In genomic region chr7:16993651-16994399, GRCm38 (mm10) we compare ENCODE assay signal across 9 mouse cellular contexts. TPM values are rescaled to one million over a fixed set of nuclear protein-coding genes. Genes with fewer than 3 reads are reported as not detected.
DNase-seq lines count a peak whose midpoint lies in the region; ATAC-seq lines count a peak whose summit lies in the region.
"Had no signal": no experiment of that assay in that cellular context is flagged by ENCODE, and none has a peak within 500 bp of the region (broad histone marks: within the 10 kb centered on the region; RNA-seq: fewer than 3 reads in every experiment).

No protein-coding gene starts in this region.

- H3K9ac ChIP-seq in embryonic facial prominence, embryonic 11.5 days (replicated peaks; ENCODE audit: low read length): peak overlapping the region; percentile 77
- peak overlapping the region; percentile 95 for H3K9ac ChIP-seq in heart, embryonic 11.5 days (ENCODE audit: low read depth, low read length)
- peak overlapping the region; percentile 81 for H3K9ac ChIP-seq in kidney, embryonic 14.5 days (ENCODE audit: low read depth, low read length)

- DNase-seq in frontal cortex, postnatal 25 days (ENCODE audit: low spot score in 2 of 2): no peak
- peak; percentile 91 for DNase-seq in embryonic facial prominence, embryonic 11.5 days (ENCODE audit: low spot score)
- DNase-seq in lung, postnatal 10 days: peak; percentile 90
- DNase-seq in ovary, postnatal 36 days (ENCODE audit: low spot score): peak; percentile 91
- DNase-seq in adipocyte (ENCODE audit: low spot score): no peak

- H3K4me2 ChIP-seq in embryonic facial prominence, embryonic 11.5 days (ENCODE audit: low read depth, low read length): peak overlapping the region; percentile 78
- H3K4me2 ChIP-seq in heart, embryonic 11.5 days: peak overlapping the region; percentile 93
- peak overlapping the region; percentile 83 for H3K4me2 ChIP-seq in kidney, embryonic 14.5 days (replicated peaks; ENCODE audit: low read depth, low read length)

- peak overlapping the region; percentile 52 for H3K27ac ChIP-seq in embryonic facial prominence, embryonic 11.5 days (replicated peaks; ENCODE audit: low read depth, low read length)
- H3K27ac ChIP-seq in heart, embryonic 11.5 days (ENCODE audit: low read depth, low read length): peak overlapping the region; percentile 93
- peak overlapping the region; percentile 79 for H3K27ac ChIP-seq in kidney, embryonic 14.5 days (ENCODE audit: low read depth, low read length)
- H3K27ac ChIP-seq: macrophage had no signal

- H3K9me3 ChIP-seq in embryonic facial prominence, embryonic 11.5 days (replicated peaks; ENCODE audit: control insufficient read depth, low read length): no peaks in the 10 kb centered on the region; the same call in 1 of the 2 replicates
- H3K9me3 ChIP-seq in heart, embryonic 11.5 days (replicated peaks; ENCODE audit: control insufficient read depth, low read length): no peaks in the 10 kb centered on the region
- no peaks in the 10 kb centered on the region for H3K9me3 ChIP-seq in kidney, embryonic 14.5 days (ENCODE audit: control insufficient read depth, low read length)

- peak; percentile 59 for ATAC-seq in frontal cortex, adult (ENCODE audit: low TSS enrichment)
- peak; percentile 92 for ATAC-seq in embryonic facial prominence, embryonic 11.5 days (replicated peaks; ENCODE audit: insufficient number of reproducible peaks, low FRiP score, low TSS enrichment, low read depth)
- peak; percentile 92 for ATAC-seq in heart, embryonic 11.5 days (replicated peaks; ENCODE audit: insufficient number of reproducible peaks, low FRiP score, low TSS enrichment)
- peak; percentile 90 for ATAC-seq in kidney, embryonic 14.5 days (ENCODE audit: low FRiP score, low TSS enrichment)

- no peaks in the 10 kb centered on the region for H3K36me3 ChIP-seq in embryonic facial prominence, embryonic 11.5 days (replicated peaks; ENCODE audit: control insufficient read depth, insufficient read depth, low read depth, low read length)
- H3K36me3 ChIP-seq in heart, embryonic 11.5 days (ENCODE audit: control insufficient read depth, insufficient read depth, low read length): peaks cover 17% of the 10 kb centered on the region
- peaks cover 19% of the 10 kb centered on the region for H3K36me3 ChIP-seq in kidney, embryonic 14.5 days (ENCODE audit: control insufficient read depth, insufficient read depth, low read length)

- peaks cover 10% of the 10 kb centered on the region for H3K4me1 ChIP-seq in embryonic facial prominence, embryonic 11.5 days (ENCODE audit: control insufficient read depth, insufficient read depth, low read length)
- H3K4me1 ChIP-seq in heart, embryonic 11.5 days (ENCODE audit: control insufficient read depth, insufficient read depth, low read length): peaks cover 52% of the 10 kb centered on the region
- H3K4me1 ChIP-seq in kidney, embryonic 14.5 days (ENCODE audit: control insufficient read depth, insufficient read depth, low read length): peaks cover 33% of the 10 kb centered on the region

- H3K4me3 ChIP-seq in embryonic facial prominence, embryonic 11.5 days (ENCODE audit: low read depth, low read length): peak overlapping the region; percentile 68
- peak overlapping the region; percentile 82 for H3K4me3 ChIP-seq in heart, embryonic 11.5 days (ENCODE audit: low read depth, low read length)
- peak overlapping the region; percentile 78 for H3K4me3 ChIP-seq in kidney, embryonic 14.5 days (ENCODE audit: low read length)

- under 1% methylated on average over 27 of the region's 27 CpGs for WGBS in embryonic facial prominence, embryonic 11.5 days
- WGBS in heart, embryonic 11.5 days (ENCODE audit: insufficient replicate concordance): under 1% methylated on average over 26 of the region's 27 CpGs
- under 1% methylated on average over 27 of the region's 27 CpGs for WGBS in kidney, embryonic 14.5 days

- no peaks in the 10 kb centered on the region for H3K27me3 ChIP-seq in embryonic facial prominence, embryonic 11.5 days (ENCODE audit: control insufficient read depth, insufficient read depth, low read length)
- H3K27me3 ChIP-seq in heart, embryonic 11.5 days (ENCODE audit: control insufficient read depth, insufficient read depth, low read length): no peaks in the 10 kb centered on the region
- H3K27me3 ChIP-seq in kidney, embryonic 14.5 days (ENCODE audit: control insufficient read depth, insufficient read depth, low read length): no peaks in the 10 kb centered on the region

RNA-seq across cellular contexts. Expression of gene Ccdc8, which starts 1.3 kb away (rescaled TPM):
- 15.9 and 17.1 TPM in 2 replicates for polyA plus RNA-seq in embryonic facial prominence, embryonic 11.5 days (2014; fragmentation: Nextera tagmentation; extraction: Ambion mirVana)
- 22.6 and 36.1 TPM in 2 replicates for polyA plus RNA-seq in heart, embryonic 11.5 days (2014; fragmentation: Nextera tagmentation; extraction: Ambion mirVana)
- 17.5 and 21.4 TPM in 2 replicates for polyA plus RNA-seq in kidney, embryonic 14.5 days (2014; fragmentation: Nextera tagmentation; extraction: Ambion mirVana)

RNA-seq across cellular contexts. Expression of gene Gm42372, which starts 10.9 kb away (rescaled TPM):
- 0.52 and 0.63 TPM in 2 replicates for polyA plus RNA-seq in embryonic facial prominence, embryonic 11.5 days (2014; fragmentation: Nextera tagmentation; extraction: Ambion mirVana)
- 0.20 TPM in 2 replicates for polyA plus RNA-seq in heart, embryonic 11.5 days (2014; fragmentation: Nextera tagmentation; extraction: Ambion mirVana)
- 0.29 and 0.47 TPM in 2 replicates for polyA plus RNA-seq in kidney, embryonic 14.5 days (2014; fragmentation: Nextera tagmentation; extraction: Ambion mirVana)
- polyA plus RNA-seq: macrophage had no signal

RNA-seq across cellular contexts. Expression of gene Ppp5c, which starts 33.9 kb away (rescaled TPM):
- polyA plus RNA-seq in embryonic facial prominence, embryonic 11.5 days (2014; fragmentation: Nextera tagmentation; extraction: Ambion mirVana): 100 and 102 TPM in 2 replicates
- polyA plus RNA-seq in heart, embryonic 11.5 days (2014; fragmentation: Nextera tagmentation; extraction: Ambion mirVana): 87.0 and 95.3 TPM in 2 replicates
- polyA plus RNA-seq in kidney, embryonic 14.5 days (2014; fragmentation: Nextera tagmentation; extraction: Ambion mirVana): 103 and 115 TPM in 2 replicates

RNA-seq across cellular contexts. Expression of gene Pnmal1, which starts 34.3 kb away (rescaled TPM):
- polyA plus RNA-seq in embryonic facial prominence, embryonic 11.5 days (2014; fragmentation: Nextera tagmentation; extraction: Ambion mirVana): 5.3 and 6.6 TPM in 2 replicates
- 0.18 and 0.46 TPM in 2 replicates for polyA plus RNA-seq in heart, embryonic 11.5 days (2014; fragmentation: Nextera tagmentation; extraction: Ambion mirVana)
- 0.51 and 0.74 TPM in 2 replicates for polyA plus RNA-seq in kidney, embryonic 14.5 days (2014; fragmentation: Nextera tagmentation; extraction: Ambion mirVana)
- polyA plus RNA-seq: macrophage had no signal

RNA-seq across cellular contexts. Expression of gene Pnmal2, which starts 49.3 kb away (rescaled TPM):
- polyA plus RNA-seq in embryonic facial prominence, embryonic 11.5 days (2014; fragmentation: Nextera tagmentation; extraction: Ambion mirVana): 3.7 and 4.2 TPM in 2 replicates
- 1.5 and 2.0 TPM in 2 replicates for polyA plus RNA-seq in heart, embryonic 11.5 days (2014; fragmentation: Nextera tagmentation; extraction: Ambion mirVana)
- 2.5 and 5.5 TPM in 2 replicates for polyA plus RNA-seq in kidney, embryonic 14.5 days (2014; fragmentation: Nextera tagmentation; extraction: Ambion mirVana)
- polyA plus RNA-seq: macrophage had no signal

Comparison
In these comparisons a context has a peak if more than half of its experiments do, and no peak if none do; other contexts are left out.
1. DNase-seq: peak in embryonic facial prominence, embryonic 11.5 days (single experiment), lung, postnatal 10 days (single experiment) and ovary, postnatal 36 days (single experiment); none in frontal cortex, postnatal 25 days (0 of 2) and adipocyte (single experiment).
2. Peak in every context shown above with its lines, with median percentiles within 50 percentile points of each other: ATAC-seq, H3K27ac ChIP-seq, H3K4me2 ChIP-seq, H3K4me3 ChIP-seq and H3K9ac ChIP-seq.